Mouse (Mus musculus): ENCODE data around the gene Kpna3. TPM values are rescaled to one million over a fixed set of nuclear protein-coding genes. Genes with fewer than 3 reads are reported as not detected.

The Kpna3 gene
- 19.2 TPM for polyA plus RNA-seq (2014; fragmentation: Illumina TruSeq; extraction: RNeasy Lipid Tissue Mini Kit (QIAGEN cat#74804); ENCODE audit: low read depth, low replicate concordance)

DNA sequence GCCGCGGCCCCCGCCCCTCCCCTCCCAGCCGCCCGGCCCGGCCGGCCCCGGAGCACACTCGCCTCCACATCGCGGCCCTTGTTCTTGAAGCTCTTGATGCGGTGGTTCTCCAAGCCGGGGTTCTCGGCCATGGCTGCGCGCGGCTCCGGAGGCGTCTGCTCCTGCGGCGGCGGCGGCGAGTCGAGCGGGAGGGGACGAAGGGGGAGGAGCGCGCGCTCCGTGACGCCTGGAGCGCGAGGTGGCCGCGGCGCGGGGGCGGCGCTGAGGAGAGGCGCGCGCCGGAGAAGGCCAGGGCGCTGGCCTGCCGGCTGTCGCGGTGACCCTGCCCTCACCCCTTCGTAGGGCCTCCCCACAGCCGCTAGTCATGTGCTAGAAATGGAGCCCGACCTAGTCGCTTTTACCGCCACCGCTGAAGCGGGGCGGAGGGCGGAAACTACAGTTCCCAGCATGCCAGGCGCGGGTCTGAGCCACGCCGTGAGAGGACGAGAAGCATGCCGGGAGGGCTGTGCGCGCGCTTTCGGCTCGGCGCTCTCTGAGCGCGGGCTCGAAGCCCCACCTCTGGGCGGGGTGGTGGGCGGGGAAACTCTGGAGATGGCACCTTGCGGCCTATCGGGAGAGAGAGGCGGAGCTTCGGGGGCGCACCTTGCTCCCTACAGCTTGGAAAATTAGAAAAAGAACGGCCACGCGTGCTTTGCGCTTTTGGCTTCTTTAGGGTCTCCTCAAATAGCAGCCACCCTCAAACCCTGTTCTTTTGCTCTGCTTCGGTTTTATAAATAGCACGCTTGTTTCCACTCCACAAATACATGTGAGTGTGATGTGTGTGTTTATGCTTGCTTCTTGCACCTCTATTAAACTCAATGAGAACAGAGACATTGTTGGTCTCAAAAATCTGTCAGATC lies at the start of gene Kpna3:
Gene Kpna3, minus strand, starts transcription at position 214 of the 899 bp plus-strand sequence.

DNA sequence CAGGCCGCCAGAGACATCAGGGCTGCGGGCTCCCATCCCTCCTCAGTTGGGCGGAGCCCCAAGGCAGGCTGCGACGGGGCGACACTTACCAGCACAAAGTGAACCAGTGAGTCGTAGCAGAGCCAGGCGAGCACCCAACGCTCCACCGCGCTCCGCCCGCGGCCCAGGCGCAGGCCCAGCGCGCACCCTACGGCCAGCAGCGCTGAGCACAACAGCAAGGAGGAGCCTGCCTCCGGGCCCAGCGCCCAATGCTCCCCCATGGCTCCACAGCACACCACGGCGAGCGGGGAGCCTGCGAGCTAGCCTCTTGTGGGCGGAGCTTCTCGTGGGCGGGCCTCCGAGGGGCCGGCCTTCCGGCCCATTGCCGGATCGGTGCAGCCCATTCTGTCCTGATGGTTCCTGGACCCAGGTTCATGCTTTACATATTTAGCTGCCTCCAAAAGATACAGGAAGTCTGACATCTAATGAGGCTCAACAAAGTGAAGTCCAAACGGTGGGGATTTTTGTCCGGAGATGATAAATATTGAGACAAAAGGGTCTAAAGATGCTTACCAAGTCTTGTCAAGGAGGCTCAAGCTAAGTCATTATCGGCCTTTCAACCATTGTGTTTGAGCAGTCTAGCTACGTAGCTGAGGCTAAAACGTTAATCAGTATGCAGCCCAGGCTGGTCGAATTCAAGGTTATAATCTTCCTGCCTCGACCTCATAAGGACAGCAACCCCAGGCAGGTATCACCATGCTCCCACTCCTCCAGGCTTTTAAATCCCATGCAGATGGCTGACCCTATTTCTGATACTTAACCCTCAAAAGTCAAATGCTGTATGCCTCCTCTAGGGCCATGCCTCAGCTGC lies 79.3 kb downstream of the Kpna3 start, which contains the start of gene Ebpl:
Gene Ebpl, minus strand, starts transcription at position 309 of the 850 bp plus-strand sequence.

Other genes with a start within 250 kb of the Kpna3 start
- gene Sgcg, start 181.4 kb downstream of the Kpna3 start, polyA plus RNA-seq (2014; fragmentation: Illumina TruSeq; extraction: RNeasy Lipid Tissue Mini Kit (QIAGEN cat#74804); ENCODE audit: low read depth, low replicate concordance) = not detected
- gene Arl11, start 130.1 kb downstream of the Kpna3 start, polyA plus RNA-seq (2014; fragmentation: Illumina TruSeq; extraction: RNeasy Lipid Tissue Mini Kit (QIAGEN cat#74804); ENCODE audit: low read depth, low replicate concordance) = 2.6 TPM
- gene Ebpl, start 79.4 kb downstream of the Kpna3 start, polyA plus RNA-seq (2014; fragmentation: Illumina TruSeq; extraction: RNeasy Lipid Tissue Mini Kit (QIAGEN cat#74804); ENCODE audit: low read depth, low replicate concordance) = 3.1 TPM
- 12.0 TPM for gene Spryd7, start 117.0 kb upstream of the Kpna3 start, polyA plus RNA-seq (2014; fragmentation: Illumina TruSeq; extraction: RNeasy Lipid Tissue Mini Kit (QIAGEN cat#74804); ENCODE audit: low read depth, low replicate concordance)
- gene Trim13, start 158.4 kb upstream of the Kpna3 start, polyA plus RNA-seq (2014; fragmentation: Illumina TruSeq; extraction: RNeasy Lipid Tissue Mini Kit (QIAGEN cat#74804); ENCODE audit: low read depth, low replicate concordance) = 6.3 TPM
- gene Kcnrg, start 167.6 kb upstream of the Kpna3 start, polyA plus RNA-seq (2014; fragmentation: Illumina TruSeq; extraction: RNeasy Lipid Tissue Mini Kit (QIAGEN cat#74804); ENCODE audit: low read depth, low replicate concordance) = not detected